Mouse (Mus musculus): ENCODE results near the gene Tlcd2.

GRCm38 (mm10) chr11:75424459-75424858 is 37.1 kb upstream of the Tlcd2 start:
- TF ChIP-seq CTCF (IDR thresholded peaks at IDR 0.05), result no peak
- TF ChIP-seq EP300 (IDR thresholded peaks at IDR 0.05; ENCODE audit: insufficient read depth, low read depth, low read length), result no peak

All from heart, adult 2 months (tissue).